Comparison of ENCODE assay signal across 8 mouse cellular contexts in genomic region chr4:63495915-63496278, GRCm38 (mm10). TPM values are rescaled to one million over a fixed set of nuclear protein-coding genes. Genes with fewer than 3 reads are reported as not detected.
DNase-seq lines count a peak whose midpoint lies in the region; ATAC-seq and TF ChIP-seq lines count a peak whose summit lies in the region.

Whrn (minus strand) TSS chr4:63495991.

- peak; percentile 76 to 78 for DNase-seq in B cell, adult 2 months
- peak; percentile 87 to 91 for DNase-seq in kidney, postnatal 25 days
- peak; percentile 81 for DNase-seq in liver, postnatal 0 days

- no peaks in the 10 kb centered on the region for H3K9me3 ChIP-seq in forebrain, embryonic 12.5 days
- H3K9me3 ChIP-seq in heart, embryonic 16.5 days (replicated peaks; ENCODE audit: control insufficient read depth, low read length), result no peaks in the 10 kb centered on the region
- no peaks in the 10 kb centered on the region for H3K9me3 ChIP-seq in liver, postnatal 0 days (ENCODE audit: low read length)
- H3K9me3 ChIP-seq in neural tube, embryonic 13.5 days, result no peaks in the 10 kb centered on the region

- no peaks in the 10 kb centered on the region for H3K4me1 ChIP-seq in bone marrow, adult 2 months (ENCODE audit: control insufficient read depth, insufficient read depth, low read length)
- H3K4me1 ChIP-seq in forebrain, embryonic 12.5 days, result peaks cover 45% of the 10 kb centered on the region
- H3K4me1 ChIP-seq in heart, embryonic 16.5 days (ENCODE audit: control insufficient read depth, insufficient read depth, low read length), result peaks cover 6% of the 10 kb centered on the region
- peaks cover 7% of the 10 kb centered on the region; the same call in 1 of the 2 replicates for H3K4me1 ChIP-seq in liver, postnatal 0 days (ENCODE audit: insufficient read depth)
- H3K4me1 ChIP-seq in neural tube, embryonic 13.5 days (replicated peaks), result peaks cover 47% of the 10 kb centered on the region
- H3K4me1 ChIP-seq in testis, adult 2 months (ENCODE audit: control insufficient read depth, insufficient read depth, low read length), result peaks cover 14% of the 10 kb centered on the region

- no peak for TF ChIP-seq EP300 in liver, postnatal 0 days (IDR thresholded peaks at IDR 0.05; ENCODE audit: low read depth)

- H3K27me3 ChIP-seq in forebrain, embryonic 12.5 days, result peaks cover 38% of the 10 kb centered on the region
- H3K27me3 ChIP-seq in heart, embryonic 16.5 days (ENCODE audit: control insufficient read depth, insufficient read depth, low read length), result peaks cover 30% of the 10 kb centered on the region
- H3K27me3 ChIP-seq in liver, postnatal 0 days (ENCODE audit: insufficient read depth, low read length), result peaks cover 45% of the 10 kb centered on the region
- H3K27me3 ChIP-seq in neural tube, embryonic 13.5 days, result peaks cover 12% of the 10 kb centered on the region; the same call in 1 of the 2 replicates
- H3K27me3 ChIP-seq in testis, adult 2 months (ENCODE audit: control insufficient read depth, insufficient read depth, low read length), result no peaks in the 10 kb centered on the region

- ATAC-seq in forebrain, embryonic 12.5 days (ENCODE audit: low FRiP score), result peak; percentile 86
- peak; percentile 75 for ATAC-seq in heart, embryonic 16.5 days (replicated peaks; ENCODE audit: extremely low read depth, insufficient read depth, low FRiP score)
- peak; percentile 71 for ATAC-seq in liver, postnatal 0 days
- peak; percentile 76 for ATAC-seq in neural tube, embryonic 13.5 days (ENCODE audit: low read depth)

- TF ChIP-seq CTCF in bone marrow, adult 2 months (IDR thresholded peaks at IDR 0.05; ENCODE audit: control insufficient read depth, insufficient read depth, low read length), result no peak
- TF ChIP-seq CTCF in liver, postnatal 0 days (IDR thresholded peaks at IDR 0.05; ENCODE audit: low read depth), result no peak
- no peak for TF ChIP-seq CTCF in testis, adult 2 months (IDR thresholded peaks at IDR 0.05; ENCODE audit: control insufficient read depth, insufficient read depth, insufficient replicate concordance, low read depth, low read length)

- no peak within 1 kb of the TSS; the same call in 1 of the 2 replicates for H3K27ac ChIP-seq in bone marrow, adult 2 months (ENCODE audit: control insufficient read depth, insufficient read depth, low read depth, low read length, poor library complexity)
- H3K27ac ChIP-seq in forebrain, embryonic 12.5 days, result no peak within 1 kb of the TSS
- no peak within 1 kb of the TSS for H3K27ac ChIP-seq in heart, embryonic 16.5 days (ENCODE audit: low read length)
- no peak within 1 kb of the TSS for H3K27ac ChIP-seq in liver, postnatal 0 days (ENCODE audit: low read depth)
- no peak within 1 kb of the TSS for H3K27ac ChIP-seq in neural tube, embryonic 13.5 days (replicated peaks)
- H3K27ac ChIP-seq in testis, adult 2 months (ENCODE audit: control insufficient read depth, insufficient read depth, low read depth, low read length), result peak within 1 kb of the TSS; percentile 84

- H3K36me3 ChIP-seq in forebrain, embryonic 12.5 days (replicated peaks), result no peaks in the 10 kb centered on the region
- no peaks in the 10 kb centered on the region for H3K36me3 ChIP-seq in heart, embryonic 16.5 days (ENCODE audit: control insufficient read depth, insufficient read depth)
- no peaks in the 10 kb centered on the region for H3K36me3 ChIP-seq in liver, postnatal 0 days (replicated peaks; ENCODE audit: insufficient read depth, low read length)
- no peaks in the 10 kb centered on the region for H3K36me3 ChIP-seq in neural tube, embryonic 13.5 days
- H3K36me3 ChIP-seq in testis, adult 2 months (ENCODE audit: control insufficient read depth, insufficient read depth, low read length), result no peaks in the 10 kb centered on the region

- under 1% methylated on average over 32 of the region's 34 CpGs for WGBS in bone marrow, adult 2 months
- WGBS in forebrain, embryonic 12.5 days, result under 1% methylated on average over 27 of the region's 34 CpGs
- WGBS in heart, embryonic 16.5 days, result 0% methylated on average over 33 of the region's 34 CpGs
- 0% methylated on average over 32 of the region's 34 CpGs for WGBS in liver, postnatal 0 days (ENCODE audit: insufficient replicate concordance)
- under 1% methylated on average over 32 of the region's 34 CpGs for WGBS in neural tube, embryonic 13.5 days

- no peak for TF ChIP-seq POLR2A in bone marrow, adult 2 months (IDR thresholded peaks at IDR 0.05; ENCODE audit: borderline replicate concordance, control insufficient read depth, low read depth, low read length)
- TF ChIP-seq POLR2A in testis, adult 2 months (IDR thresholded peaks at IDR 0.05; ENCODE audit: control insufficient read depth, low read depth, low read length), result peak; percentile 66

- peak within 1 kb of the TSS; percentile 40 for H3K4me3 ChIP-seq in bone marrow, adult 2 months (replicated peaks; ENCODE audit: control insufficient read depth, low read depth, low read length)
- peak within 1 kb of the TSS; percentile 68 for H3K4me3 ChIP-seq in forebrain, embryonic 12.5 days (replicated peaks)
- H3K4me3 ChIP-seq in heart, embryonic 16.5 days (ENCODE audit: low read length), result peak within 1 kb of the TSS; percentile 74
- peak within 1 kb of the TSS; percentile 59 for H3K4me3 ChIP-seq in liver, postnatal 0 days (ENCODE audit: low read depth, low read length)
- H3K4me3 ChIP-seq in neural tube, embryonic 13.5 days, result peak within 1 kb of the TSS; percentile 68
- H3K4me3 ChIP-seq in testis, adult 2 months (ENCODE audit: control insufficient read depth, low read depth, low read length), result peak within 1 kb of the TSS; percentile 99

- peak within 1 kb of the TSS; percentile 98 for H3K4me2 ChIP-seq in forebrain, embryonic 12.5 days
- H3K4me2 ChIP-seq in heart, embryonic 16.5 days (ENCODE audit: low read depth, low read length), result peak within 1 kb of the TSS; percentile 91
- H3K4me2 ChIP-seq in liver, postnatal 0 days (ENCODE audit: low read depth, low read length), result peak within 1 kb of the TSS; percentile 73
- H3K4me2 ChIP-seq in neural tube, embryonic 13.5 days, result peak within 1 kb of the TSS; percentile 87

- H3K9ac ChIP-seq in forebrain, embryonic 12.5 days, result peak within 1 kb of the TSS; percentile 65
- H3K9ac ChIP-seq in heart, embryonic 16.5 days (ENCODE audit: low read length), result peak within 1 kb of the TSS; percentile 80
- H3K9ac ChIP-seq in liver, postnatal 0 days (replicated peaks), result peak within 1 kb of the TSS; percentile 39; the same call in 1 of the 2 replicates
- peak within 1 kb of the TSS; percentile 73 for H3K9ac ChIP-seq in neural tube, embryonic 13.5 days

RNA-seq across cellular contexts. Expression of gene Whrn, which starts in this region (rescaled TPM):
- 1.6 and 13.0 TPM in 2 replicates for polyA plus RNA-seq in bone marrow, adult 2 months (2011; ENCODE audit: insufficient read depth, insufficient read length, low replicate concordance, missing spikeins)
- 9.4 and 10.5 TPM in 2 replicates for polyA plus RNA-seq in forebrain, embryonic 12.5 days (2016; fragmentation: Nextera tagmentation; extraction: Ambion mirVana)
- polyA plus RNA-seq in heart, embryonic 16.5 days (2015; fragmentation: Nextera tagmentation; extraction: Ambion mirVana), result 1.8 and 2.6 TPM in 2 replicates
- 0.61 and 0.64 TPM in 2 replicates for polyA plus RNA-seq in liver, postnatal 0 days (2015; fragmentation: Nextera tagmentation; extraction: Ambion mirVana)
- 4.2 and 5.6 TPM in 2 replicates for polyA plus RNA-seq in neural tube, embryonic 13.5 days (2015; fragmentation: Nextera tagmentation; extraction: Ambion mirVana)
- polyA plus RNA-seq in testis, adult 2 months (2012; rRNA removed), result 22.5 and 26.1 TPM in 2 replicates

Comparison
In these comparisons a context has a peak if more than half of its experiments do, and no peak if none do; other contexts are left out.
1. Peak in DNase-seq, ATAC-seq, H3K4me3 ChIP-seq, H3K9ac ChIP-seq and H3K4me2 ChIP-seq in liver, postnatal 0 days; RNA of the gene not detected or under 1 TPM.
2. H3K4me3 ChIP-seq: peak in every context shown above with its lines; median percentile 99 in testis, adult 2 months; 74 in heart, embryonic 16.5 days; 68 in forebrain, embryonic 12.5 days; 68 in neural tube, embryonic 13.5 days; 59 in liver, postnatal 0 days; 40 in bone marrow, adult 2 months.